Comparison of ENCODE assay signal across 8 mouse cellular contexts in the genomic region with DNA sequence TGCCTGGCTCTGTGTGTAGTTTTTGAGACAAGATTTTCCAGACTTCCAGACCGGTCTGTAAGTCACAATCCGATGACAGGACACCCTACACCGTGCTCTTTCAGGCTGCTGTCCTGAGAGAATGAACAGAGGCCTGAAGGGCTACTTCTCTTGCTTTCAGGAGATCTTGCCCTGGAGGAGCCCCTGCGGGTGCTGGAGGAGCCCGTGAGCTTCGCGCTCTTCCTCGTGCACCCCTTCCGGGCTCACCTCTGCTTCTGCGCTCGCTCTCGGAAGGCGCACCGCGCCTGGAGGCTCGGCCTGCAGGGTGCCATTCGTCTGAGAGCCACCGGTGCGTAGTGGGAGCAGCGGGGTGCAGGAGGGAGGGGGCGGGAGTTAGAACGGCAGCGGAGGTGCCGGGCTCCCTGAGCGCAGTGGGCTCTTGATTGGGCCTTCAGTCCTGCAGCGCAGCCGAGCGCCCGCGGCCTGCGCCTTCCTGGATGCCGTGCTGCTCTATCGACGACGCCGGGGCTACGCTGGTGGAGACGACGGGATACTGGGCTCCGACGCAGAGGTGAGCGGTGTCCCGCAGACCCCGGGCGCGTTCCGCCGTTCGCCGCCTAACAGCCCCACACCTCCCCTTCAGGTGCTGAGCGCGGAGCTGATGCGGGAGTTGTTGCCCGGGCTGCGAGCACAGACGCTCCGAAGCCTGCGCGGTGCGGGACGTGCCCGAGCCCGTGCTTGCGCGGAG. TPM values are rescaled to one million over a fixed set of nuclear protein-coding genes. Genes with fewer than 3 reads are reported as not detected.
DNase-seq lines count a peak whose midpoint lies in the region; ATAC-seq lines count a peak whose summit lies in the region.

No protein-coding gene starts in this region.

- WGBS in heart, embryonic 11.5 days (ENCODE audit: insufficient replicate concordance) = 2% methylated on average over 65 of the region's 65 CpGs

- H3K27me3 ChIP-seq in heart, embryonic 11.5 days (ENCODE audit: control insufficient read depth, insufficient read depth, low read length) = peaks cover 47% of the 10 kb centered on the region

- H3K9ac ChIP-seq in heart, embryonic 11.5 days (ENCODE audit: low read depth, low read length) = peak overlapping the region; percentile 48; the same call in 1 of the 2 replicates

- peak overlapping the region; percentile 63 for H3K4me2 ChIP-seq in heart, embryonic 11.5 days

- peak overlapping the region; percentile 34 for H3K4me3 ChIP-seq in heart, embryonic 11.5 days (ENCODE audit: low read depth, low read length)

- no peak for ATAC-seq in heart, embryonic 11.5 days (replicated peaks; ENCODE audit: insufficient number of reproducible peaks, low FRiP score, low TSS enrichment)
- ATAC-seq in hematopoietic stem cell, adult 5-6 weeks (replicated peaks in 1 of 2; ENCODE audit: insufficient read depth in 1 of 2, low FRiP score in 2 of 2, low TSS enrichment in 1 of 2, low read depth in 1 of 2, poor library complexity in 2 of 2, severe bottlenecking in 2 of 2) = peak; percentile 22 to 24; a peak in 2 of 4 replicates
- ATAC-seq in megakaryocyte progenitor cell, adult 5-6 weeks (replicated peaks; ENCODE audit: poor library complexity) = peak; percentile 40

- no peak overlapping the region for H3K27ac ChIP-seq in heart, embryonic 11.5 days (ENCODE audit: low read depth, low read length)

- DNase-seq in heart, adult 18-20 months = no peak
- peak; percentile 67 for DNase-seq in R1 (ENCODE audit: low read depth, low spot score)
- peak; percentile 64 for DNase-seq in thymus, postnatal 25 days
- DNase-seq in gastrocnemius, postnatal 10 days = no peak
- no peak for DNase-seq in layer of hippocampus, postnatal 25 days (ENCODE audit: extremely low spot score in 1 of 2, low spot score in 1 of 2)

- H3K9me3 ChIP-seq in heart, embryonic 11.5 days (replicated peaks; ENCODE audit: control insufficient read depth, low read length) = no peaks in the 10 kb centered on the region

- 0 out of 2 replicates have a peak, but pooled peaks cover 3% of the 10 kb centered on the region for H3K4me1 ChIP-seq in heart, embryonic 11.5 days (ENCODE audit: control insufficient read depth, insufficient read depth, low read length)

- H3K36me3 ChIP-seq in heart, embryonic 11.5 days (ENCODE audit: control insufficient read depth, insufficient read depth, low read length) = peaks cover 2% of the 10 kb centered on the region; the same call in 1 of the 2 replicates

RNA-seq across cellular contexts. Expression of a gene that starts 4.7 kb away (rescaled TPM):
- 1.9 and 2.0 TPM in 2 replicates for polyA plus RNA-seq in heart, embryonic 11.5 days (2014; fragmentation: Nextera tagmentation; extraction: Ambion mirVana)
- total RNA-seq in heart, adult 18-20 months (2021) = 1 to 10 TPM in 1 of 2 experiments, under 1 TPM in 1; 0.99 to 1.0 TPM
- total RNA-seq in hematopoietic stem cell, adult 5-6 weeks (2017) = 1.0 and 9.7 TPM in 2 replicates
- 6.5 and 10.2 TPM in 2 replicates for total RNA-seq in megakaryocyte progenitor cell, adult 5-6 weeks (2015)
- total RNA-seq in megakaryocyte progenitor cell, adult 5-6 weeks (2017) = 1.00 and 5.3 TPM in 2 replicates
- 1 to 10 TPM in 1 of 2 experiments, under 1 TPM in 1; 0.40 to 3.3 TPM for total RNA-seq in gastrocnemius, postnatal 10 days (2021)
- total RNA-seq in layer of hippocampus, postnatal 25 days (2021) = 1 to 10 TPM; 2.7 to 4.3 TPM

RNA-seq across cellular contexts. Expression of a gene that starts 8.7 kb away (rescaled TPM):
- 47.8 and 55.6 TPM in 2 replicates for polyA plus RNA-seq in heart, embryonic 11.5 days (2014; fragmentation: Nextera tagmentation; extraction: Ambion mirVana)
- total RNA-seq in heart, adult 18-20 months (2021) = 10 to 100 TPM; 41.6 to 42.4 TPM
- 53.6 and 78.4 TPM in 2 replicates for total RNA-seq in hematopoietic stem cell, adult 5-6 weeks (2017)
- total RNA-seq in megakaryocyte progenitor cell, adult 5-6 weeks (2015) = 54.0 and 63.0 TPM in 2 replicates
- total RNA-seq in megakaryocyte progenitor cell, adult 5-6 weeks (2017) = 62.0 and 67.2 TPM in 2 replicates
- total RNA-seq in gastrocnemius, postnatal 10 days (2021) = 10 to 100 TPM; 43.3 to 56.1 TPM
- 10 to 100 TPM; 56.7 to 58.7 TPM for total RNA-seq in layer of hippocampus, postnatal 25 days (2021)

RNA-seq across cellular contexts. Expression of a gene that starts 10.1 kb away (rescaled TPM):
- polyA plus RNA-seq in heart, embryonic 11.5 days (2014; fragmentation: Nextera tagmentation; extraction: Ambion mirVana) = 184 and 194 TPM in 2 replicates
- 10 to 100 TPM; 66.5 to 72.2 TPM for total RNA-seq in heart, adult 18-20 months (2021)
- 51.4 and 93.2 TPM in 2 replicates for total RNA-seq in hematopoietic stem cell, adult 5-6 weeks (2017)
- 116 and 134 TPM in 2 replicates for total RNA-seq in megakaryocyte progenitor cell, adult 5-6 weeks (2015)
- total RNA-seq in megakaryocyte progenitor cell, adult 5-6 weeks (2017) = 128 and 131 TPM in 2 replicates
- total RNA-seq in gastrocnemius, postnatal 10 days (2021) = 10 to 100 TPM; 49.3 to 54.5 TPM
- total RNA-seq in layer of hippocampus, postnatal 25 days (2021) = 10 to 100 TPM; 36.3 to 38.9 TPM

RNA-seq across cellular contexts. Expression of a gene that starts 33.4 kb away (rescaled TPM):
- polyA plus RNA-seq in heart, embryonic 11.5 days (2014; fragmentation: Nextera tagmentation; extraction: Ambion mirVana) = 9.2 and 10.8 TPM in 2 replicates
- 100 to 1,000 TPM; 162 to 202 TPM for total RNA-seq in heart, adult 18-20 months (2021)
- total RNA-seq in hematopoietic stem cell, adult 5-6 weeks (2017) = 13.3 and 16.6 TPM in 2 replicates
- total RNA-seq in megakaryocyte progenitor cell, adult 5-6 weeks (2015) = 3.6 TPM in 2 replicates
- total RNA-seq in megakaryocyte progenitor cell, adult 5-6 weeks (2017) = 3.5 and 3.8 TPM in 2 replicates
- 10 to 100 TPM; 39.7 to 41.1 TPM for total RNA-seq in gastrocnemius, postnatal 10 days (2021)
- 100 to 1,000 TPM; 107 to 128 TPM for total RNA-seq in layer of hippocampus, postnatal 25 days (2021)

RNA-seq across cellular contexts. Expression of a gene that starts 35.7 kb away (rescaled TPM):
- not detected in 2 replicates for polyA plus RNA-seq in heart, embryonic 11.5 days (2014; fragmentation: Nextera tagmentation; extraction: Ambion mirVana)
- total RNA-seq in heart, adult 18-20 months (2021) = under 1 TPM; 0.15 TPM
- 0.40 and 0.50 TPM in 2 replicates for total RNA-seq in hematopoietic stem cell, adult 5-6 weeks (2017)
- total RNA-seq in megakaryocyte progenitor cell, adult 5-6 weeks (2015) = not detected in 2 replicates
- not detected in 2 replicates for total RNA-seq in megakaryocyte progenitor cell, adult 5-6 weeks (2017)
- under 1 TPM in 1 of 2 experiments, not detected in 1; 0.14 TPM for total RNA-seq in gastrocnemius, postnatal 10 days (2021)
- not detected for total RNA-seq in layer of hippocampus, postnatal 25 days (2021)

Comparison
In these comparisons a context has a peak if more than half of its experiments do, and no peak if none do; other contexts are left out.
1. DNase-seq: peak in R1 (single experiment) and thymus, postnatal 25 days (single experiment); none in heart, adult 18-20 months (0 of 2), gastrocnemius, postnatal 10 days (single experiment) and layer of hippocampus, postnatal 25 days (0 of 2).